Mouse (Mus musculus): ENCODE results near the gene Fcgr3.
"Not testable (repeated sequence)": the region's sequence is repeated elsewhere in the genome, so short reads cannot be mapped to it uniquely, and the experiment has no call there.

The Fcgr3 gene

DNA sequence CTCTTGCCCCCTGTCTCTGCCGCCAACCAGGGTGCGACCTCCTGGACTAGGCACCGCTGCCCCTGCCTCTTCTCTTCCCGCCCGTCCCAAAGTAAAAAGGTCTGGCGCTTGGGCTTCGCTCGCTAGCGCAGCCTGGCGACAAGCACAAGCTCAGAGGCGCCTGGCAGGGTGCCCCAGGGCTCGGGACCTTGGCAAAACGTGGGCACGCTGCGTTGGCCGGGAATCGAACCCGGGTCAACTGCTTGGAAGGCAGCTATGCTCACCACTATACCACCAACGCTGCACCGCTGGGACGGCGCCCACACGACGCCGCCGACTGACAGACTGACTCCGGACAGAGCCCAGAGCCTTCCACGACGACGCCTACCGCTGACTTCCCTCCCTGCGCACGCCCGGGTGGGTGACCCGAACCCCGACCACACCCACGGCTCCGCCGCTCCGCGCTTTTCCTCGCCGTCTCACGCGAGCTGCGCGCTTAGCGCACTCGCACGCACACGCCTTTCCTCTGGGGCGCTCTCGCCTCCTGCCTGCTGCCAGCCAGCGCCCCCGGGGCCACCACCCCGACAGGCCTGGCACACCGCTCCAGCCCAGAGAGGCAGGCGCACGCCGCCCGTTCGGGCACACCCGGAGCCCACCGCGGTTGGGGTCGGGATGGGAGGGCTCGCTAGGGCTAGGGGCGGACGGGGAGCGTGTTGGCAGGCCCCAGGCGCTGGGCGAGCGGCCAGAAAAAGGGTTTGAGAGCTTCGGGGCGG is at the start of gene Fcgr3:
Gene Fcgr3 (minus strand): TSS at position 445 of the 752 bp plus-strand sequence.
- peak; percentile 90 for DNase-seq (ENCODE audit: low spot score)

DNA sequence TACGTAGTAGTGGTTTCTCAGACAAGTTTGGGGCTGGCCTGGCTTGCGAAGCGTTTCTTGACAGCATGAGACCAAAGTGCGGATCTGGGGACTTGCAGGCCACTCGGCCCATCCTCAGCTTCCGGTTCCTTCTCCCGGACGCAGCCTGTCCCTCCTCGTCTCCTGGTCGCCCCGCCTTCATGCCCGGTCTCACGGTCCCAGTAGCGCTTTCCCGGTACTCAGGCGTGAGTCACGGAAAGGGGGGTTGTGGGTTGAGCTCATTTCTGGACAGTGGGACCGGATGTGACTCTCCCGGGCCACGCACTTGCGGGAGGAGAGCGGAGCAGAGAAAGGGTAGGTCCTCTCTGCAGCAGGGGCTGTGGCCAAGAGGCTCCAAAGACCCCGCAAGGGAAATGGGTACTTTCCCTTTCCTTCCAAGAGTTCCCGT is 49.2 kb upstream of the Fcgr3 start, which contains the start of gene Cfap126:
Gene Cfap126 (plus strand): TSS at position 46 of the 427 bp plus-strand sequence.
- DNase-seq (ENCODE audit: low spot score), result peak; percentile 54

DNA sequence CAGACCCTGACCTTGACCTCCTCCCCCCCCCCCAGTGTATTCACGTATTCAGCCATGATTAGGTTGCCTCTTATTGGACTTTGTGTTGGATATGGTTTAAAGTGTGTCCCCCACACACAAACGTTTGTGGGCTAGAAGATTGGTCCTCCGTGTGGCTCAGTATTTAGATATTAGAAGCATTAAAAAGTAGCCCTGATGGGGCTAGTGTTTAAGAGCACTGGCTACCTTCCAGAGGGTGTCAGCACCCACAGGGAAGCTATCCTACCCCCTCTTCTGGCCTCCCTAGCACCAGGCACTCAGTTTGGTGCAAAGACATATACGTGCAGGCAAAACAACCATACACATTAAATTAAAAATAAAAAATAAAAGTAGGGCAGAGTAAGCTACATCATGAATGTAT is 48.3 kb upstream of the Fcgr3 start:
- DNase-seq (ENCODE audit: low spot score), result no peak

DNA sequence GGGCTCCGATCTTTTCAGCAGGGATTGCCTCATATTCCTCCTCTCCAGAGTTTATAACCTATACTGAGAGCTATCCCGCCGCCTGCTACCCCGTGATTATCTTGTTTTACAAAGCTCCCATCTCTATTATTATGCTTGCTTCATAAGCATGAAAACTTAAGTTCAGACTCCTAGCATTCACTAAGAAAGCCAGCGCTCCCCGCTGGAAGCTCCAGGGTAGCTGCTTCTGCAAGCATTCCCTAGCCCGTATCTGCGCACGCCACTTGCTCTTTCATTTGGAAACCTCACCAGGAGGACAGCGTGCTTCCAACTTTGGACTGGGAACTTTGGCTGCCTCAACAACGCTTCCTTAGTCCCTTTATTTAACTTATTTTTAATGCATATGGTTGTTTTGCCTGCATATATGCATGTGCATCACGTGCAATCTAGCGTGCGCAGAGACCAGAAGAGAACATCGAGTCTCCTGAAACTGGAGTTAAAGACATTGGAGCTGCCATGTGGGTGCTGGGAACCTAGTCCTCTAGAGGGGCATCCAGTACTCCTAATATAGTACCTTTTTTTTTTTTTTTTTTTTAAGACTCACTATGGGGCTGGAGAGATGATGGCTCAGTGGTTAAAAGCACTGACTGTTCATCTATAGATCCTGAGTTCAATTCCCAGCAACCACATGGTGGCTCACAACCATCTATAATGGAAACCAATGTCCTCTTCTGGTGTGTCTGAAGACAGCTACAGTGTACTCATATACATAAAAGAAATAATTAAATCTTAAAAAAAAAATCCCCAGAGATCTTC is 47.2 kb upstream of the Fcgr3 start:
- peak; percentile 26 for DNase-seq (ENCODE audit: low spot score)

DNA sequence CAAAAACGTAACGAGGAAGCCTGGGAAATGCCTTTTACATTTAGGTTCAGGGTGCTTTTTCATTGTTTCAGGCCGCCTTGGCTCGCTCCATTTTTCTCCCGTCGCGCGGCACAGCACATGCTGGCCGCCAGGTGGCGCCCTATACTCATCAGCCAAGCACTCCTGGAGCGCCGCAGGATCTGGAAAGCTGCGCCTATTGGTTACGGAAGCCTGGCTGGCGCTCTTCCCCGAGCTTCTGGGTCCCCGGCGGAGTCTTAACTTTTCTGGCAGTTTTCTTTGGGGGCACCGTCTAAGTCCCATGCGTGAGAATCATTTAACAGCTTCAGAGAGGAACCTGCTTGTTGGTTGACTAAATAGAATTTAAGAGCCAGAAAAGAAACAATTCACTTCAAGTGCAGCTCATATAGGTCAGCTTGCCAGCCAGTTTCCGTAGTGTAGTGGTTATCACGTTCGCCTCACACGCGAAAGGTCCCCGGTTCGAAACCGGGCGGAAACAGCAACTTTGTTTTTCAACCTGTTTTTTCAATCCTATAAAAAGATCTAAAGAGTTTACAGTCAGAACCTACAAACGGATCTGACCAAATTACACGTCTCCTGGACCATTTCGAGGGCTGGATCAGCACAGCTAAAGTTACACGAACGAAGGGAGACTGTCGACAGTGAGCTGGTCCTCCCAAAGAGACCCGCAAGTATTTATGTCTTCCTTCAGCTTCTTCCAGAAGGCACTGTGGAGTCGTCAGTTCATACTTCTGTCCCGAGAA is 46.5 kb upstream of the Fcgr3 start:
- peak; percentile 84 for DNase-seq (ENCODE audit: low spot score)

DNA sequence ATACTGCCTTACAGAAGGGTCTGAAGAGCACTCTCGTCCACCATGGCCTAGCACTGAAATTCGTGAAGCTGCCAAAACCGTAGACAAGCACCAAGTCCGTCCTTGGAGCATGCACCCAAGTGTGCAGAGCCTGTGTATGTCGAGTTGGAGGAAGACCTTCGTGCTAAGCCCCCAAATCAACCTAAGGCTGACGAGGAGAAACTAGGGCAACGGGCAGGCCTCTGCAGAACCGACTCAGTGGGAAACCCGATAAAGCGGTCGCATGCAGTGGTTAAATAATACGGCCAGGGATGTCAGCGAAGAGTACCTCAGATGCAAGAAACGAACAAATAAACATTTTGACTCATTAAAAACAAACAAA is 45.9 kb upstream of the Fcgr3 start:
- DNase-seq (ENCODE audit: low spot score), result no peak

DNA sequence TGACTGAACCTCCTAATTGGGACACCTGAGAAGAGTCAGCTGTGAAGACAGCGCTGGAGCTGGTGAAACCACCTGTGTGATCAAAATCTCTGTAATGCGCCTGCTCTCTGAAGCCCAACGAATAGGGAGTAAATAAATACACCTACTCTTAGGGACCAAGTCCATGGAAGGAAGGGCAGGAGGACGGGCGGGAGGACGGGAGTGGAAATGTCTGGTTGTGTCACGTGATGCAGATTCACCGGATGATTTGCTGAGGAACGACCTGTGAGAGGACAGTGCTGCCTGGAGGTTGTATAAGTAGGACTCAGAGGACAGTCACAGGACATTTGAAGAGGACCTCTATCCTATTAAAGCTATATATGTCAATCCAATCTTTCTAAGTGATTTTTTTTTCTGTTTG is 44.9 kb upstream of the Fcgr3 start:
- no peak for DNase-seq (ENCODE audit: low spot score)

DNA sequence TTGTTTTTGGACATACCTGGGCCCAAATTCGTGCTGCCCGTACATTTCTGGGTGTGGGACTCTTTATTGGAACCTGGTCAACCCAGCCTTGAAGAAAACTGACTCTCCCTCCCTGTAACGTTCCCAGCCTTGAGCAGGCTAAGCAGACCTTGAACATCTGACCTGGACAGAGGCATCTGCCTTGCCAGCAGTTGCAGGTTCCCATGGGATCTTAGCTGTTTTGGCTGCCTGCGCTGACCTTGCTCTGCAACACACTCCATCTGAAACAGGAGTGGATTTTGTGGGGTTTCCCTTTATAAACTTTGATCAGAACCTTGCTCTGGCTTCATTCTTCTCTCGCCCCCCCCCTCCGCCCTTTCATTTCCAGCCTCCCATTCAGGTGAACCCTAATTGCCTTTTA is 40.5 kb upstream of the Fcgr3 start:
- DNase-seq (ENCODE audit: low spot score), result no peak

DNA sequence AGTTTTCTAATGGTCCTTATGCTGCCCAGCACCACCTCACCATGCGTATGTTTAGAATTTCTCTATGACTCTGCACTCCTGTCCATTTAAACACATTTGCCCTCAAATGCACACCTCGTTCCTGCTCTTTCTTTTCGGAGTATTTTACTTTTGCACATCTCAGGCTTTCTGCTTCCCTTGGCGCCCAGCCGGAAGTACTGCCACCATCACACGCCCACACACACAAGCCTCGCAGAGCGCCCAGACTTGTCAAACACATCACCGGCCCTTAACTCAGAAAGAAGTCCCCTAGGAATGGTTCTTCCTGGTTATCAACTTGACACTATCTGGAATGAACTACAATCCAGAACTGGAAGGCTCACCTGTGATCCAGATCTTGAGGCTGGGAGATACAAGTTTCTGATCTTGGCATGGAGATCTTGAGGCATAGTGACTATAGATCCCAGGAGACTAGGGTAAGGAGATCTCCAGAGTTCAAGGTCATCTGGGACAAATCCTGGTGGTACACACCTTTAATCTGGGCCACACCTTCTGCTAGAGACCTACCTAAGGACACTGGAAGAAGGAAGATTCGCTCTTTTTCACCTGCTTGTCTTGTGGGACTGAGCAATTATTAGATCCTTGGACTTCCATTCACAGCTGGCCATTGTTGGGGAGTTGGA is 38.6 kb upstream of the Fcgr3 start:
- DNase-seq (ENCODE audit: low spot score), result no peak

DNA sequence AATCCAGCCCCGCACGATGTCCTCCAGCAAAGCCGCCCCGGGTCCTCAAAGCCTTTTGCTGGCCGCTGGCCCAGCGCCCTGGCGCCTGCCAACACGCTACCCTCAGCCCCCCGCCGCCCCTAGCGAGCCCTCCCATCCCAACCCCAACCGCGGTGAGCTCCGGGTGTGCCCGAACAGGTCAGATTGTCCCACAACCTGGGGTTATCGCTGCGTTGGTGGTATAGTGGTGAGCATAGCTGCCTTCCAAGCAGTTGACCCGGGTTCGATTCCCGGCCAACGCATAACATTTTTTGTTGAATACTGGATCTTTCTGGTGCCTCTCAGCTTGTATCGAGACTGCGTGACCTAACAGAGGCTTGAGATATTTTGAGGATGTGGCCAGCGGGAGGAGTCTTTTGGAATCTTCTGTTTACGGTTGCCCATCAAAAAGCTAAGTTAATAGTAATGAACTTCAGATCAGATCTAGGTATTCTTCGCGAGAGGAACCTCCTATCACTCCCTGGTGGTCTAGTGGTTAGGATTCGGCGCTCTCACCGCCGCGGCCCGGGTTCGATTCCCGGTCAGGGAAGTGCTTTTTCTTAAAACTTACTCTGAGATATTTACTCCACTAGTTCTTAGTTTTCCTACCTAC is 37.9 kb upstream of the Fcgr3 start:
- DNase-seq (ENCODE audit: low spot score), result peak; percentile 76

DNA sequence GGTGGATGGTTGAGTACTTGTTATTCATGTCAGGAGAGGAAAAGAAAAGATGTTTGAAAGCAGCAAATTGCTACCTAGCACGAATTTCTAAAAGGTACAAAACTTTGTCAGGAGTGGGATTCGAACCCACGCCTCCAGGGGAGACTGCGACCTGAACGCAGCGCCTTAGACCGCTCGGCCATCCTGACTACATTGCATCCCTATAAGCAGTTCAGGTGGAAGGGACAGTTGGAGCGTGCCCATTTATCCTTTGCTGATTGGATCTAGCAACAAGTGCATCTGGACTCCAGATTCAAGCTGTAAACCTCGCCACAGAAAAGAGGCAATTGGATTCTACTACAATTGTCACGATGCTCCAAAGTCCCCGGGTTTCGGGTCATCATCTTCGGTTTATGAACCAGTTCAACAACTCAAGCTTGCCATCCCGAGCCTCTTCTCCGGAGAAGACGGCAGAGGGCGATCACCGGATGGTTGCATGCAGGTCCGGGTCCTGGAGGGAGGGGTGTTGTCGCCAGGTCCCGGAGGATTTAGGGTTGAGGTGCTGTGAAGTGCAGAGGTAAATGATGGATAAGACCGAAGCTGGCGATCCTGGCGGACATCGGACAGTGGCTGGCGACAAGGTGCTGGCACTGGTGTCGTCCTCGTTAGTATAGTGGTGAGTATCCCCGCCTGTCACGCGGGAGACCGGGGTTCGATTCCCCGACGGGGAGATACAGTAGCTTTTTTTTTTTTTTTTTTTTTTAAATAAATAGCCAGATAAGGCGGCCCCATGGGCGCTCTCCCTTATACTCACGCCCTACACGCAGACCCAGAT is 37.2 kb upstream of the Fcgr3 start:
- peak; percentile 86 for DNase-seq (ENCODE audit: low spot score)

DNA sequence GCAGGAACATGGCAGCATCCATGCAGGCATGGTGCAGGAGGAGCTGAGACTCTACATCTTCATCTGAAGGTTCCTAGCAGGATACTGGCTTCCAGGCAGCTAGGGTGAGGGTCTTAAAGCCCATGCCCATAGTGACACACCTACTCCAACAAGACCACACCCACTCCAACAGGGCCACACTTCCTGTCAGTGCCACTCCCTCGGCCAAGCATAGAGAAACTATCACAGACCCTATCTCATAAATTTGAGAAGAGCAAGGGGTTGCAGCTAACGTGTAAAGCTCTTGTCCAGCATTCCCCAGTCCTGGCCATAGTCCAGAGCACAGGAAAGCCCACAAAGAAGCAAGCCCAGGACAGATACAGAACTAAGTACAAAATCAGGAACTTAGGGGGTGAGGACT is 36.3 kb upstream of the Fcgr3 start:
- no peak for DNase-seq (ENCODE audit: low spot score)

DNA sequence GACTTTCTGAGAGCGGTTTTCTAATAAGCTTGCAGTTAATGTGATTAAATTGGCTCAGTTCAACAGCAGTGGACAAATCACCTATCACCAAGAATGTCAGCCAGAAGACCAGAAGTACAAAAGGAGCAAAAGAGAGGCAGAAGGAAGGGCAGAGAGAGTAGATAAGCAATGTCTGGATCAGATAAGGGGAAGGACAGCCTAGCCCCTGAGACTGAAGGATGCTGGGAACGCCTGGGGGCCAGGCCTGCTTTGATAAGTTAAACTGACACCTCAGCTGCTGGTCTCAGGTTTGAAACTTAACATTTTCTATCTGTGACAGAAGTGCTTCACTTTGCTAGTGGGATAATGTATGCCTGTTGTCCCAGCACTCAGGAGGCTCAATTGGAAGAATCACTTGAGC is 32.9 kb upstream of the Fcgr3 start:
- DNase-seq (ENCODE audit: low spot score), result no peak

DNA sequence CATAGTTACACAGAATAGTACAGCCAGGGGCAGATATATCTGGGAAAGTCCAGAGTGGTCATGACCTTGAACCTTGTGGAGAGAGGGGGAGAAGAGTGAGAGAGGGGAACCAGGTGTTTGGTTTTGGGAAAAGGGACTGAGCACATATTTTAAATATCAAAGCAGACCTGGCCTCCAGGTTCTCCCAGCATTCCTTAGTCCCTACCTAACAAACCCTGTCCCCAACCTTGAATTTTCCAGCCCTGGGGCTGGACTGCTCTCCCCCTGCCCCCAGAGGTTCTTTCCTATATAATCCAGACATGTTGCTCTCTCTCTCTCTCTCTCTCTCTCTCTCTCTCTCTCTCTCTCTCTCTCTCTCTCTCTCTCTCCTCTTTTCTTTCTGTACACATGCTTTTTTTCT is 32.4 kb upstream of the Fcgr3 start:
- no peak for DNase-seq (ENCODE audit: low spot score)

DNA sequence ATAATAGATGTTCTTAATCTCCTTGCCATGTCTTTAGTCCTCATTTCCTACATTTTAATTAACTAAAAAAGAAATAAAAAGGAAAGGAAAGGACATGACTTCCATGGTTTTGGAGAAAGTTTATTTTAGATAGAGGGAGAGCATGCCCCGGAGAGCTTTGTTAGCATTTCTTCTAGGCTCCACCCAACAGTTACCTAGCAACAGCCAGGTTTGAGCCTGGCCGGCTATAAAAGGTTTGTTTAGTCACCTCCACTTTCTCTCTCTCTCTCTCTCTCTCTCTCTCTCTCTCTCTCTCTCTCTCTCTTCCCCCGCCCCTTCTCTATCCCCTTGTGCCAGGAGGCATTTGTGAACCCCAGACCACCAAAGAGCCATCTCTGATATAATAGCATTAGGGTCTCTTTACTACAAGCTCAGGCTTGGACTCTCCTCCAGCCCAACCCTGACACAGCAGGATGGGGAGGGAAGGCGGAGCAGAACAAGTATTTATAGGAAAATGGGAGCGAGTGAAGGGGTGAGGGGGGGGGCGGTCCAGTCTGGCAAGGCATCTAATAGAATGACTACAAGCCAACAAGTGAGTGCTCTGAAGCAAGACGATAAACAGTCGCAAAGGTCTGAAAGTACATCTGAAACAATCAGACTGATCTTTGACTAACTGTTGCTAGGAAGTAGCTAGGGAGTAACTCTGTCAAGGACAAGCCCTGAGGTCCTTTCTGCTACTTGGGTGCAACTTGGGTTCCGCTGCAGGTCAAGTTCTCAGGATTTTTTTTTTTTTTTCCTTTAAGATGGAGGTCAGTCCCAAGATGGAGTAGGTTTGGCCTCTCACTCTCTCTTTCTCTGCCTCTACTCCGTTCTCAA is 31.6 kb upstream of the Fcgr3 start:
- no peak for DNase-seq (ENCODE audit: low spot score)

DNA sequence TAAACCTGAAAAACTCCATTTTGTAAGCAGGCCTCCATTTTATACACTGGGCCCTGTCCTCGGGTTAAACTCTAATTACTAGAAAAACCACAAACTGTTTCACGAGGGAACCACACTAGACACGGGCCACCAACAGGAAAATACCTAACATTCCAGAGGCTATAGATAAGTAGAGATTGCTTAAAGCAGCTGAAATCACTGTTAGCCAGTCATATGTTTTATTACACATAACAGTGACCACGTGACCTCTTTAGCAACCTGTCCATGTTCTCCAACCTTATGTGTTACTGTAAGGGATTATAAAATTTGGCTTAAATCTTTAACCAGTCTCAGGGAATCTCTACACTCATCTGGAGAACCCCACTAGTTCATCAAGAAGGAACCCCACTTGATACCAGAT is 29.7 kb upstream of the Fcgr3 start:
- no peak for DNase-seq (ENCODE audit: low spot score)

DNA sequence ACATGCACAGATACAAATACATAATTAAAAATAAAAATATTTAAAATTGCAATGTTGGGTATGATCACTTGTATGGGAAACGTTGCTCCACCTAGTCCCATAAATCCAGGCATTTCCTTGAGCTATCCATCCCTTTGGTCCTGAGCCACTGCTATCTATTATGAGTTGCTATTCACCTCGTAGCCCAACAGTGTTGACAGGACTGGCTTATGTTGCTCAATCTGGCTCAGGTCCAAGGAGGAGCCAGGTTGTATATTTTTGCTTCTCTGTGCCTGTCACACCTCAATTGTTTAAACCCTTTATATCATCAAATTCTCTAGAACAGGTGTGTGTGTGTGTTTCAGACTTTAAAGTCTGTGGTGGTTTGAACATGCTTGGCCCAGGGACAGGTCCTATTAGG is 26.0 kb upstream of the Fcgr3 start:
- DNase-seq (ENCODE audit: low spot score), result no peak

DNA sequence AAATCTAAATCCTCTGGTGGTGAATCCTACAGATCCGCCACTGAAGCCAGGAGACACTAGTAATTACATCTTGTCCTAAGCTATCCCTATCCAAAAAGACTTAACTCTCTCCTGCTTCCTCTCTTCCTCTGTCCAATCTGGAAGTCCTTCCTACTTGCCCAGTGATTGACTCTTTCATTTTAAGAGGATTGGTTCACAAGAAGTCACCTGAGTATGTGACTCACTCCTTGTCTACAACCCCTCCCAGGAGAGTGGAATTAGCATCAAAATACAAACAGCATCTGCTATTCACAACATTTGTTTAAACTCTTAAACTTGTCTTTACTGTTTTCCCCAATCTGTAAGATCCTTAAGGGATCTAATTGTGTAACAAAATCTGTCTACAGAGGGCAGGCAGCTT is 25.2 kb upstream of the Fcgr3 start:
- no peak for DNase-seq (ENCODE audit: low spot score)

DNA sequence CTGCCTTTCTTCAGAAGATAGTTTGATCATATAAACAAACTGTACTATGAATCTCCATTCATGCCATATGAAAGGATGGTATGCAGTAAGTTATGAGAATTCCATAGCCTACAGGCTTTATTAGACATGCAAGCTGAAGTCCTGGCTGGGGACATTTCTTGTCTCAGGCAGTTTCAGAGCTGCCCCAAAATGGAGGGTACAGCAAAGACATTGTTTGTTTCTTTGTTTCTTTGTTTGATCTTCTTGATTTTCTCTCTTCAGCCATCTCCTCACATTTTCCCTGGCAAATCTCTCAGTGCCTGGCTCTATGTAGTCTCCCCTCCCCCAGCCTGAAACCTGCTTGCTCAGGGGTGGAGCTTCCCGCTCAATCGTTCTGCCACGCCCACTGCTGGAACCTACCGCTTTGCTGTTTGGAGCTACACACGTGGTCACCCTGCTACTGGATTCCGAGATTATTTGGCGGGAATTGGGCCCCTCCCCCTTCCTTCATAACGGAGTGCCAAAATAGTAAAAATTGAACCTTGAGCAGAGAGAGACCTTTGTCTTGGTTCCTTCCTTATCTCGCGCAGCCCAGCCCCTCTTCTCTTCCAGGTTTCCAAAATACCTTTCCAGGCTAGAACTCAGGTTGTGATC is 23.6 kb upstream of the Fcgr3 start:
- not testable (repeated sequence) for DNase-seq (ENCODE audit: low spot score)
